Mouse (Mus musculus) adrenal gland, postnatal 4 days (tissue): Measurements from ENCODE around the gene Gps1. TPM values are rescaled to one million over a fixed set of nuclear protein-coding genes. Genes with fewer than 3 reads are reported as not detected.

Experiments
- total RNA-seq, 2 experiments: library from RNA; stranded (reverse); gene quantifications; 2 replicates each; pipeline ENCODE4 v1.2.3; 2021

The Gps1 gene
- total RNA-seq, 2 experiments from 2014 or later = 109 to 111 TPM

Other genes starting within 250 kb of the Gps1 start
- gene Mcrip1, start 234.5 kb upstream of the Gps1 start, total RNA-seq = 10 to 100 TPM; 80.6 to 84.2 TPM
- gene Ppp1r27, start 233.1 kb upstream of the Gps1 start, total RNA-seq = 1 to 10 TPM; 1.3 to 5.6 TPM
- 100 to 1,000 TPM; 531 to 539 TPM for gene P4hb, start 211.0 kb upstream of the Gps1 start, total RNA-seq
- gene Arhgdia, start 202.6 kb upstream of the Gps1 start, total RNA-seq = 100 to 1,000 TPM; 321 to 354 TPM
- gene Alyref, start 185.9 kb upstream of the Gps1 start, total RNA-seq = 100 to 1,000 TPM; 136 to 169 TPM
- 10 to 100 TPM; 87.4 to 90.7 TPM for gene Anapc11, start 185.9 kb upstream of the Gps1 start, total RNA-seq
- 1 to 10 TPM; 2.4 to 5.4 TPM for gene Npb, start 175.8 kb upstream of the Gps1 start, total RNA-seq
- gene Pcyt2, start 166.3 kb upstream of the Gps1 start, total RNA-seq = 100 to 1,000 TPM; 135 to 144 TPM
- gene Sirt7, start 159.0 kb upstream of the Gps1 start, total RNA-seq = 10 to 100 TPM; 49.0 to 58.1 TPM
- 10 to 100 TPM; 51.4 to 56.0 TPM for gene Mafg, start 150.7 kb upstream of the Gps1 start, total RNA-seq
- gene Pycr1, start 140.5 kb upstream of the Gps1 start, total RNA-seq = 1 to 10 TPM; 5.4 to 8.6 TPM
- gene Myadml2, start 136.1 kb upstream of the Gps1 start, total RNA-seq = 1 to 10 TPM; 1.4 to 3.8 TPM
- gene Notum, start 123.1 kb upstream of the Gps1 start, total RNA-seq = 10 to 100 TPM in 1 of 2 experiments, 1 to 10 TPM in 1; 8.6 to 14.8 TPM
- 100 to 1,000 TPM; 108 to 110 TPM for gene Aspscr1, start 111.3 kb upstream of the Gps1 start, total RNA-seq
- 10 to 100 TPM; 49.5 to 52.5 TPM for gene Cenpx, start 70.5 kb upstream of the Gps1 start, total RNA-seq
- gene Lrrc45, start 70.3 kb upstream of the Gps1 start, total RNA-seq = 10 to 100 TPM; 44.2 to 44.8 TPM
- 10 to 100 TPM; 12.7 to 17.4 TPM for gene Rac3, start 62.8 kb upstream of the Gps1 start, total RNA-seq
- 10 to 100 TPM; 40.9 to 43.3 TPM for gene Dcxr, start 57.0 kb upstream of the Gps1 start, total RNA-seq
- 1 to 10 TPM; 7.4 to 7.8 TPM for gene Cbr2, start 52.2 kb upstream of the Gps1 start, total RNA-seq
- gene Hmga1b, start 21.5 kb upstream of the Gps1 start, total RNA-seq = 10 to 100 TPM; 20.2 to 49.6 TPM
- gene Rfng, start 65 bp upstream of the Gps1 start, total RNA-seq = 10 to 100 TPM; 18.9 to 22.7 TPM
- gene Dus1l, start 12.1 kb downstream of the Gps1 start, total RNA-seq = 10 to 100 TPM; 66.8 to 71.1 TPM
- 10 to 100 TPM; 86.7 to 96.3 TPM for gene Fasn, start 40.3 kb downstream of the Gps1 start, total RNA-seq
- gene Ccdc57, start 148.6 kb downstream of the Gps1 start, total RNA-seq = 10 to 100 TPM; 14.3 to 14.4 TPM
- gene Slc16a3, start 164.2 kb downstream of the Gps1 start, total RNA-seq = 1 to 10 TPM; 6.9 to 8.6 TPM
- gene Csnk1d, start 207.1 kb downstream of the Gps1 start, total RNA-seq = 100 to 1,000 TPM; 165 to 166 TPM